Mouse (Mus musculus) thymus, adult 2 months (tissue): Measurements from ENCODE around the gene Tubd1.

Source experiments
- CTCF ChIP-seq: fragments of 200-500 bp; IDR thresholded peaks from 2 replicates; pipeline ENCODE4 v1.5.1; 2012; ENCODE audit warnings: mild to moderate bottlenecking, control low read depth, low read length, moderate library complexity, borderline replicate concordance; ENCODE audit not compliant: control insufficient read depth, poor library complexity, insufficient read depth; ENCODE audit errors: extremely low read depth
- POLR2A ChIP-seq: fragments of 200-500 bp; IDR thresholded peaks from 2 replicates; pipeline ENCODE4 v1.6.1; 2012; ENCODE audit warnings: mild to moderate bottlenecking, low read length, control low read depth, moderate library complexity; ENCODE audit not compliant: control insufficient read depth, poor library complexity, insufficient read depth; ENCODE audit errors: extremely low read depth

DNA sequence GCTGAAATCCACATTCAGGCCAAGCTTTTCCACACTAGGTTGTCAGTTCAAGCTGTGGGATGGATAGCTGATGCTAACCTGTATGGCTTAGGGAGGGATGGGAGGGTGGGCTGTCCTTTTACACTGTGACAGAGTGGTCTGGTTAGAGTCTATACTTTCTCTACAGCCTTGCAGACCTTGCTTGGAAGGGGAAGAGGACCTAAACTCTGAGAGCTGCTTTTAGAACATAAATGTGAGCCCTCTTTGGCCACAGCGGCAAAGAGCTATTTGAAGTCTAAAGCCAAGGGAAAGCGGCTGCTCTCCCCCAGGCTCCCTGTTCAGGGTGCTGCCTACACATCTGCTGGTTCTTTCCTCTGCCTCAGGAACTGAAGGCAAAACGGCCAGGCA lies 40.8 kb downstream of the Tubd1 start:
- TF ChIP-seq CTCF, result no peak
- no peak for TF ChIP-seq POLR2A
